Mouse (Mus musculus) liver, embryonic 14.5 days (tissue): ENCODE data around the gene Mecom. TPM values are rescaled to one million over a fixed set of nuclear protein-coding genes. Genes with fewer than 3 reads are reported as not detected.

Source experiments
- ATAC-seq: fragments of 200-750 bp; cut with Nextera tagmentation; 2 replicates; pipeline ENCODE4 v1.8.0; 2017; ENCODE audit warnings: moderate number of reproducible peaks, mild to moderate bottlenecking, moderate library complexity; ENCODE audit not compliant: insufficient read depth
- DNase-seq, 3 experiments: peaks; one replicate each; pipeline ENCODE4 v3.0.0-alpha.2; 2012 to 2013; ENCODE audit warnings: low read depth in 3 of 3, low spot score in 3 of 3
- H3K27ac ChIP-seq: fragments of 300-500 bp; sonication (generic); 2 replicates; pipeline ENCODE4 v1.5.1; 2014; ENCODE audit warnings: moderate library complexity, mild to moderate bottlenecking, control low read depth, inconsistent platforms
- H3K27me3 ChIP-seq: fragments of 300-500 bp; sonication (generic); 2 replicates; pipeline ENCODE4 v1.6.1; 2014; ENCODE audit warnings: mild to moderate bottlenecking, low read length, moderate library complexity; ENCODE audit not compliant: control insufficient read depth, insufficient read depth
- H3K36me3 ChIP-seq: fragments of 300-500 bp; sonication (generic); replicated peaks from 2 replicates; pipeline ENCODE4 v1.6.1; 2014; ENCODE audit warnings: low read depth; ENCODE audit not compliant: control insufficient read depth, insufficient read depth
- H3K4me1 ChIP-seq, 2 experiments: fragments of 200-500 bp in 1 of 2; fragments of 300-500 bp in 1 of 2; sonication (generic) in 1 of 2; replicated peaks; 2 replicates each; pipeline ENCODE4 v1.6.1; 2012 to 2014; ENCODE audit warnings: antibody characterized with exemption in 1 of 2, inconsistent platforms in 1 of 2, low read length in 1 of 2; ENCODE audit not compliant: control insufficient read depth in 2 of 2, insufficient read depth in 2 of 2
- H3K4me2 ChIP-seq: fragments of 300-500 bp; sonication (generic); 2 replicates; pipeline ENCODE4 v1.6.1; 2014; ENCODE audit warnings: low read depth, mild to moderate bottlenecking, control low read depth, moderate library complexity
- H3K4me3 ChIP-seq, 2 experiments: fragments of 200-500 bp in 1 of 2; fragments of 300-500 bp in 1 of 2; sonication (generic) in 1 of 2; 2 replicates each; pipeline ENCODE4 v1.5.1; 2012 to 2014; ENCODE audit warnings: low read depth in 2 of 2, low read length in 2 of 2, mild to moderate bottlenecking in 2 of 2, control low read depth in 1 of 2, inconsistent platforms in 1 of 2, moderate library complexity in 1 of 2; ENCODE audit not compliant: insufficient read depth in 1 of 2
- H3K9ac ChIP-seq: fragments of 300-500 bp; sonication (generic); replicated peaks from 2 replicates; pipeline ENCODE4 v1.6.1; 2014; ENCODE audit warnings: mild to moderate bottlenecking, control low read depth, moderate library complexity
- H3K9me3 ChIP-seq: fragments of 300-500 bp; sonication (generic); 2 replicates; pipeline ENCODE4 v1.6.1; 2016; ENCODE audit warnings: low read length, mixed read lengths; ENCODE audit not compliant: control insufficient read depth
- CTCF ChIP-seq: IDR thresholded peaks from 2 replicates; pipeline ENCODE4 v1.5.1; 2016; ENCODE audit warnings: antibody characterized with exemption, low read depth, control low read depth
- EP300 ChIP-seq: IDR thresholded peaks from 2 replicates; pipeline ENCODE4 v1.6.1; 2016; ENCODE audit warnings: antibody characterized with exemption, low read depth
- WGBS: fragments of 180-500 bp; shearing (Covaris S2); extraction: QIAGEN DNeasy Blood & Tissue Kit; methylation state at CpG from one replicate; pipeline ENCODE4 v1.1.7; 2014; ENCODE audit not compliant: insufficient replicate concordance; 5-methylcytosine and 5-hydroxymethylcytosine counted together
- polyA plus RNA-seq, 2 experiments: library from polyadenylated mRNA; depleted of rRNA in 1 of 2; stranded (reverse) in 1 of 2; unstranded in 1 of 2; fragments of >200 nt; fragmentation: Nextera tagmentation in 1 of 2; extraction: Ambion mirVana in 1 of 2; gene quantifications; 2 replicates each; pipeline versions ENCODE4 v1.2.1 to v1.2.3; 2012 to 2014

Mecom gene
- polyA plus RNA-seq, 2 experiments, result 0.67 to 0.75 TPM

- no peak overlapping the region for H3K4me2 ChIP-seq
- no peak for TF ChIP-seq EP300
- no peak for TF ChIP-seq CTCF
- no peak for DNase-seq
- WGBS, result 21% methylated on average over 11 of the region's 11 CpGs
- no peaks in the 10 kb centered on the region for H3K27me3 ChIP-seq
- H3K4me1 ChIP-seq, result peaks cover 0 to 8% of the 10 kb centered on the region in 2 experiments; a peak in 2 of 4 replicates
- no peak overlapping the region for H3K4me3 ChIP-seq
- H3K9ac ChIP-seq, result no peak overlapping the region
- H3K27ac ChIP-seq, result no peak overlapping the region
- H3K9me3 ChIP-seq, result no peaks in the 10 kb centered on the region
- H3K36me3 ChIP-seq, result no peaks in the 10 kb centered on the region
- ATAC-seq, result no peak
These were observed 403.8 kb downstream of the Mecom start for GRCm38 (mm10) chr3:30143961-30144411.

GRCm38 (mm10) chr3:30143440-30143839, 404.4 kb downstream of the Mecom start:
- H3K27ac ChIP-seq, result no peak overlapping the region
- no peak for ATAC-seq

GRCm38 (mm10) chr3:30140349-30140748, 407.5 kb downstream of the Mecom start:
- Histone ChIP-seq H3K27ac (no peak overlapping the region), H3K9ac (no peak overlapping the region), H3K27me3 (no peaks in the 10 kb centered on the region), H3K36me3 (no peaks in the 10 kb centered on the region), H3K9me3 (no peaks in the 10 kb centered on the region), H3K4me2 (no peak overlapping the region), H3K4me1 (peaks cover 0 to 8% of the 10 kb centered on the region in 2 experiments; a peak in 2 of 4 replicates), H3K4me3 (no peak overlapping the region)
- ATAC-seq (no peak), DNase-seq (no peak)
- 27% methylated on average over 5 of the region's 5 CpGs for WGBS
- TF ChIP-seq CTCF (no peak), EP300 (no peak)

More at GRCm38 (mm10) chr3:30143440-30143839, 404.4 kb downstream of the Mecom start:
- Histone ChIP-seq H3K9me3 (no peaks in the 10 kb centered on the region), H3K4me1 (peaks cover 0 to 8% of the 10 kb centered on the region in 2 experiments; a peak in 2 of 4 replicates), H3K36me3 (no peaks in the 10 kb centered on the region), H3K9ac (no peak overlapping the region), H3K4me2 (no peak overlapping the region), H3K27me3 (no peaks in the 10 kb centered on the region), H3K4me3 (no peak overlapping the region)
- no peak for DNase-seq
- TF ChIP-seq EP300 (no peak), CTCF (no peak)
- 20% methylated on average over 2 of the region's 2 CpGs for WGBS

- no peaks in the 10 kb centered on the region for H3K36me3 ChIP-seq
- no peak overlapping the region for H3K27ac ChIP-seq
- ATAC-seq (no peak), DNase-seq (no peak)
- 50% methylated on average over 4 of the region's 4 CpGs for WGBS
- H3K4me2 ChIP-seq, result no peak overlapping the region
- H3K4me1 ChIP-seq, result peaks cover 0 to 8% of the 10 kb centered on the region in 2 experiments; a peak in 2 of 4 replicates
- no peaks in the 10 kb centered on the region for H3K9me3 ChIP-seq
- TF ChIP-seq EP300 (no peak), CTCF (no peak)
- no peaks in the 10 kb centered on the region for H3K27me3 ChIP-seq
- no peak overlapping the region for H3K9ac ChIP-seq
- no peak overlapping the region for H3K4me3 ChIP-seq
These were observed 408.1 kb downstream of the Mecom start for GRCm38 (mm10) chr3:30139678-30140077.

GRCm38 (mm10) chr3:30138588-30138987, 409.2 kb downstream of the Mecom start:
- DNase-seq (no peak), ATAC-seq (no peak)
- WGBS, result 76% methylated on average over 6 of the region's 6 CpGs

More at GRCm38 (mm10) chr3:30138588-30138987, 409.2 kb downstream of the Mecom start:
- Histone ChIP-seq H3K4me1 (peaks cover 0 to 8% of the 10 kb centered on the region in 2 experiments; a peak in 2 of 4 replicates), H3K9ac (no peak overlapping the region), H3K27me3 (no peaks in the 10 kb centered on the region), H3K4me2 (no peak overlapping the region), H3K27ac (no peak overlapping the region), H3K36me3 (no peaks in the 10 kb centered on the region), H3K4me3 (no peak overlapping the region), H3K9me3 (no peaks in the 10 kb centered on the region)
- no peak for TF ChIP-seq CTCF
- TF ChIP-seq EP300, result no peak
